Mouse (Mus musculus): Measurements from ENCODE around the gene Cfap58. TPM values are rescaled to one million over a fixed set of nuclear protein-coding genes. Genes with fewer than 3 reads are reported as not detected.

Gene Cfap58
- polyA plus RNA-seq, 1 experiment from 2014 or later = 0.47 TPM

- peak; percentile 77 for ATAC-seq (ENCODE audit: low read depth)
- Histone ChIP-seq H3K4me2 (peak within 1 kb of the TSS; percentile 87), H3K36me3 (no peaks in the 10 kb centered on the region)
Observed at GRCm38 (mm10) chr19:47919126-47919965, 18.1 kb upstream of the Cfap58 start, which contains the start of the genes Cfap43 and Itprip. Gene Cfap43 (minus strand): TSS chr19:47919287. Gene Itprip (minus strand): TSS chr19:47919299.

GRCm38 (mm10) chr19:47919966-47920375 lies 17.5 kb upstream of the Cfap58 start:
- 0 out of 2 replicates have a peak overlapping the region, but pooled peaks have one; percentile 75 for H3K9ac ChIP-seq
- peak; percentile 10; the same call in 1 of the 2 replicates for ATAC-seq (ENCODE audit: low read depth)
- H3K27ac ChIP-seq (replicated peaks) = peak overlapping the region; percentile 85
- peak overlapping the region; percentile 87 for H3K4me2 ChIP-seq
- peak overlapping the region; percentile 62 for H3K4me3 ChIP-seq
- 7% methylated on average over 8 of the region's 8 CpGs for WGBS
- no peaks in the 10 kb centered on the region for H3K9me3 ChIP-seq
- no peaks in the 10 kb centered on the region for H3K36me3 ChIP-seq
- H3K4me1 ChIP-seq (replicated peaks) = peaks cover 33% of the 10 kb centered on the region
- no peaks in the 10 kb centered on the region for H3K27me3 ChIP-seq

More at GRCm38 (mm10) chr19:47919126-47919965, 18.1 kb upstream of the Cfap58 start, which contains the start of the genes Cfap43 and Itprip:
- Histone ChIP-seq H3K9ac (peak within 1 kb of the TSS; percentile 75), H3K4me1 (replicated peaks) (peaks cover 33% of the 10 kb centered on the region), H3K4me3 (peak within 1 kb of the TSS; percentile 62), H3K27ac (replicated peaks) (peak within 1 kb of the TSS; percentile 85), H3K27me3 (no peaks in the 10 kb centered on the region), H3K9me3 (no peaks in the 10 kb centered on the region)
- under 1% methylated on average over 48 of the region's 48 CpGs for WGBS

GRCm38 (mm10) chr19:47925819-47926218 lies 11.7 kb upstream of the Cfap58 start:
- no peaks in the 10 kb centered on the region for H3K9me3 ChIP-seq
- no peak overlapping the region for H3K27ac ChIP-seq (replicated peaks)
- WGBS = 84% methylated on average over 7 of the region's 7 CpGs
- H3K27me3 ChIP-seq = no peaks in the 10 kb centered on the region
- H3K9ac ChIP-seq = no peak overlapping the region
- 0 out of 2 replicates have a peak, but pooled peaks cover 3% of the 10 kb centered on the region for H3K4me1 ChIP-seq (replicated peaks)
- no peak for ATAC-seq (ENCODE audit: low read depth)
- no peak overlapping the region for H3K4me3 ChIP-seq
- H3K36me3 ChIP-seq = no peaks in the 10 kb centered on the region
- H3K4me2 ChIP-seq = no peak overlapping the region

DNA sequence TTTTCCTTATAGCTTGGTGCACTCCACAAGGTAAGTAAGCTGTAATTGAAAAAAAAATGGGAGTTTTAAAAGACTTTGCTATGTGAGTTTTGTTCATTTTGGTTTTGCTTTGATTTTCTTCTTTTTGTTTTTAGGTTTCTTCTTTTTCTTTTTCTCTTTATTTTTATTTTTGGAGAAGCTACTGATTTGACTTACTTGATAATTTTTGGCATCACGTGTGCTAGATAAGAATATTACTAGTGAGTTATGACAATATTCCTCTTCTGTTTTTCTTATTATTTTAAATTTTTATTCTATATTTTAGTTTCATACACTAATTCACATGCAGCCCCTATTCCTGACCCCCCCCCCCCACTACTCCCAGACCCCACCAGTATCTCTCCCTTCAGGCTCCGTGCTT lies 10.4 kb upstream of the Cfap58 start:
- H3K27me3 ChIP-seq = no peaks in the 10 kb centered on the region
- no peak overlapping the region for H3K4me3 ChIP-seq
- no peaks in the 10 kb centered on the region for H3K36me3 ChIP-seq
- H3K4me1 ChIP-seq (replicated peaks) = 0 out of 2 replicates have a peak, but pooled peaks cover 3% of the 10 kb centered on the region
- H3K9ac ChIP-seq = no peak overlapping the region
- 97% methylated on average over 2 of the region's 2 CpGs for WGBS
- no peak for ATAC-seq (ENCODE audit: low read depth)
- no peak overlapping the region for H3K27ac ChIP-seq (replicated peaks)
- no peaks in the 10 kb centered on the region for H3K9me3 ChIP-seq
- H3K4me2 ChIP-seq = no peak overlapping the region

DNA sequence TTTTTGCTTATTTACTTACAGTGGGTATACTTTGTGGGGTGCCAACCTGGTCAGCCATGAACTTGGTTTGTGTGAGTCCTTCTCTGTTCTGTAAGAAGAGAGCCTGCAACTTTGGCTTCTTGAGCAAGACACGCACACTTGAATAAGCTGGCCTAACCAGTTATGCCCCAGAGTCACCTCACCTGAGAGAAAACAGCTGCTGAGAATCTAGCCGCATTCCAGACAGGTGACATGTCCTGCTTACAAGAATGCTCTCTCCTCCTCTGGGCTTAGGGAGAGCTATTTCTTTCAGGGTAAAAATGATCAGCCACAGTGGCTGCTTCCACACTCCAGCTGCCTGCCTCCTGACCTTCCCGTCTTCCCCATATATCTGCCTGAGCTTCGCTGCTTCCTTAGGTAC lies 8.4 kb upstream of the Cfap58 start:
- Histone ChIP-seq H3K4me3 (no peak overlapping the region), H3K9me3 (no peaks in the 10 kb centered on the region), H3K9ac (no peak overlapping the region), H3K36me3 (no peaks in the 10 kb centered on the region), H3K4me2 (no peak overlapping the region), H3K27me3 (no peaks in the 10 kb centered on the region), H3K27ac (replicated peaks) (peak overlapping the region; percentile 39; the same call in 1 of the 2 replicates), H3K4me1 (replicated peaks) (peaks cover 3% of the 10 kb centered on the region; the same call in 1 of the 2 replicates)
- 76% methylated on average over 4 of the region's 4 CpGs for WGBS
- ATAC-seq (ENCODE audit: low read depth) = no peak; the same call in 1 of the 2 replicates

GRCm38 (mm10) chr19:47931982-47932638 lies 5.4 kb upstream of the Cfap58 start:
- WGBS = 40% methylated on average over 7 of the region's 7 CpGs
- Histone ChIP-seq H3K9me3 (no peaks in the 10 kb centered on the region), H3K4me3 (no peak overlapping the region), H3K4me1 (replicated peaks) (peaks cover 3% of the 10 kb centered on the region), H3K9ac (peak overlapping the region; percentile 5; the same call in 1 of the 2 replicates), H3K4me2 (no peak overlapping the region), H3K36me3 (no peaks in the 10 kb centered on the region), H3K27ac (replicated peaks) (no peak overlapping the region), H3K27me3 (no peaks in the 10 kb centered on the region)
- peak; percentile 64; the same call in 1 of the 2 replicates for ATAC-seq (ENCODE audit: low read depth)

DNA sequence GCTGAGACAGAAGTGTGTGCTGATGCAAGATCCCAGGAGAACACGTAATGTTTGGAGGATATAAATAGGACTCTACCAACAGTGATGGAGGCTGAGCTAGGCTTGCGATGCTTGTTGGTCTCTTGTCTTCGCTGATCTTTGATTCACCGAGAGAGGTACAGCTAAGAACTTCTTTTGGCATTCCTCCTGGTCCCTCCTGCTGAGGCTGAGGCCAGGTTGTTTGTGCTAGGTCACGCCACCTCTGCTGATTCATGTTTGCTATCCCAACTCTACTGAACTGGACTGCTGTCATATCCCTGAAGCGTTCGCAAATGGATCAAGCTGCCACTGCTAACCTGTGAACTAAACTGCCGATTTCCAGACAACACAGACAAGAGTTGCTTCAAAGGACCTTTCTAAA lies 3.3 kb upstream of the Cfap58 start:
- Histone ChIP-seq H3K36me3 (no peaks in the 10 kb centered on the region), H3K4me1 (replicated peaks) (peaks cover 9% of the 10 kb centered on the region), H3K4me3 (no peak overlapping the region), H3K27me3 (0 out of 2 replicates have a peak, but pooled peaks cover 2% of the 10 kb centered on the region), H3K27ac (replicated peaks) (no peak overlapping the region), H3K4me2 (no peak overlapping the region), H3K9me3 (no peaks in the 10 kb centered on the region), H3K9ac (no peak overlapping the region)
- ATAC-seq (ENCODE audit: low read depth) = no peak
- 94% methylated on average over 8 of the region's 8 CpGs for WGBS

DNA sequence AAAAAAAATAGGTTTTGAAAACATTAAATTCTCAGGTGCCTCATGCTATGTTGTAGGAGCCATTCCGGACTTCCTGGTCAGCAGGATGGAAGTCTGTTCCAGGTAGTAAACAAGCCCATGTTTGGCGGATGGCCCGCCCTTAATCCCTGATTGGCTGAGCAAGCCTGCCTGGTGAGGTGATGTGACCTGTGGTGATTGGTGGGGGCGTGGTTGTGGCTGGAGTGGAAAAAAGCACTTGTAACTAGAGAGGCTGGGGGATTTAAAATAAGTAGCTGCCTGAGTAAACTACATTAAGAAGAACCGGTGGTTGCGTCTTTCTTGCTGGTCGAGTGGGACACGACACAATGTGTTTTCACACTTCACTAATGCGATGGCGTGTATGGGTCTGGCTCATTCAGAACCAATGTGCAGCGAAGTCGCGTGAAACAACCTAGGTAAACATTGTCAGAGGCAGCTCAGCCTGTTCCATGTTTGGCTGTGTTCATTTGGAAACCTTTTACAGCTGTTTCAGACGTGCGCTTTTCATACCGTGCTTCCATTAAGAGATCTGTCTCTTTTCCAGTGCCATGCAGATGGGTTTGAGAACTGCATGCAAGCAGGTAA lies 2.7 kb upstream of the Cfap58 start:
- ATAC-seq (ENCODE audit: low read depth) = no peak
- Histone ChIP-seq H3K27ac (replicated peaks) (no peak overlapping the region), H3K4me3 (no peak overlapping the region), H3K9me3 (no peaks in the 10 kb centered on the region), H3K9ac (no peak overlapping the region), H3K4me1 (replicated peaks) (peaks cover 7% of the 10 kb centered on the region), H3K36me3 (no peaks in the 10 kb centered on the region), H3K27me3 (0 out of 2 replicates have a peak, but pooled peaks cover 2% of the 10 kb centered on the region), H3K4me2 (no peak overlapping the region)
- WGBS = 74% methylated on average over 16 of the region's 16 CpGs

- H3K9me3 ChIP-seq = no peaks in the 10 kb centered on the region
- H3K4me2 ChIP-seq = no peak overlapping the region
- no peak overlapping the region for H3K27ac ChIP-seq (replicated peaks)
- no peak overlapping the region for H3K4me3 ChIP-seq
- WGBS = 84% methylated on average over 6 of the region's 6 CpGs
- H3K27me3 ChIP-seq = 0 out of 2 replicates have a peak, but pooled peaks cover 2% of the 10 kb centered on the region
- no peaks in the 10 kb centered on the region for H3K36me3 ChIP-seq
- H3K9ac ChIP-seq = no peak overlapping the region
- H3K4me1 ChIP-seq (replicated peaks) = peaks cover 7% of the 10 kb centered on the region
- no peak for ATAC-seq (ENCODE audit: low read depth)
Observed at GRCm38 (mm10) chr19:47935530-47935929, 1.9 kb upstream of the Cfap58 start.

DNA sequence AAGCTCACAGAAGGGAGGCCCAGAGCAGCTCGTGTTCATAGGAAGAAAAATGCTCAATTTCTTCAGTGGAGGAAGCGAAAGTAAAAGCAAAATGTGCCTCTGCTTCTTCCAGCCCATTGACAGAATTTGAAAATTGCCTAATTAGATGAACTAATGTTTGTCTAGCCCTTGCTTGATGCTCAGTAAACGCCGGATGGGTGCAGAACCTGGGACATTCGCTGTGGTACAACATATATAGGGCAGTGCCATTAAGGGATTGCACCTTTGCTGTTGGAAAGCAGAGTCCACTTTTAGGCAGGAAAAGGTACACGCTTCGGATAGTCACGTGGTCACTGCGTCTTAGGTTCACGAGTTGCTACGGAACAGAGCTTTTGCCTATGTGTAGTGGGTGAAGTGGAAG lies 985 bp upstream of the Cfap58 start:
- Histone ChIP-seq H3K27me3 (0 out of 2 replicates have a peak, but pooled peaks cover 2% of the 10 kb centered on the region), H3K4me1 (replicated peaks) (peaks cover 7% of the 10 kb centered on the region), H3K9ac (no peak overlapping the region), H3K4me3 (no peak overlapping the region), H3K36me3 (no peaks in the 10 kb centered on the region), H3K9me3 (no peaks in the 10 kb centered on the region), H3K4me2 (no peak overlapping the region; the same call in 1 of the 2 replicates), H3K27ac (replicated peaks) (no peak overlapping the region)
- 88% methylated on average over 11 of the region's 11 CpGs for WGBS
- no peak for ATAC-seq (ENCODE audit: low read depth)

- H3K9ac ChIP-seq = peak overlapping the region; percentile 60; the same call in 1 of the 2 replicates
- H3K4me2 ChIP-seq = peak overlapping the region; percentile 63
- H3K27me3 ChIP-seq = 0 out of 2 replicates have a peak, but pooled peaks cover 2% of the 10 kb centered on the region
Observed at GRCm38 (mm10) chr19:47936938-47937337, 537 bp upstream of the Cfap58 start.

More at GRCm38 (mm10) chr19:47936938-47937337, 537 bp upstream of the Cfap58 start:
- H3K9me3 ChIP-seq = no peaks in the 10 kb centered on the region
- no peak overlapping the region for H3K27ac ChIP-seq (replicated peaks)
- peak overlapping the region; percentile 37 for H3K4me3 ChIP-seq
- WGBS = 60% methylated on average over 9 of the region's 9 CpGs
- H3K4me1 ChIP-seq (replicated peaks) = peaks cover 7% of the 10 kb centered on the region
- no peak for ATAC-seq (ENCODE audit: low read depth)
- H3K36me3 ChIP-seq = no peaks in the 10 kb centered on the region

Data from neural tube, embryonic 13.5 days (tissue).